Mouse (Mus musculus) forebrain, embryonic 10.5 days (tissue): ENCODE results near the gene Slco1c1. TPM values are rescaled to one million over a fixed set of nuclear protein-coding genes. Genes with fewer than 3 reads are reported as not detected.

Source experiments
- DNase-seq: peaks from one replicate; pipeline ENCODE4 v3.0.0-alpha.2; 2017; ENCODE audit warnings: low spot score; ENCODE audit errors: extremely low spot score
- H3K27ac ChIP-seq: fragments of 300-500 bp; sonication (generic); 2 replicates; pipeline ENCODE4 v1.5.1; 2016; ENCODE audit warnings: mild to moderate bottlenecking
- H3K27me3 ChIP-seq: fragments of 300-500 bp; sonication (generic); 2 replicates; pipeline ENCODE4 v1.6.1; 2016; ENCODE audit warnings: mild to moderate bottlenecking; ENCODE audit not compliant: poor library complexity, severe bottlenecking
- H3K36me3 ChIP-seq: fragments of 300-500 bp; sonication (generic); replicated peaks from 2 replicates; pipeline ENCODE4 v1.6.1; 2016; ENCODE audit warnings: mild to moderate bottlenecking, moderate library complexity
- H3K4me1 ChIP-seq: fragments of 300-500 bp; sonication (generic); 2 replicates; pipeline ENCODE4 v1.6.1; 2016
- H3K4me3 ChIP-seq: fragments of 300-500 bp; sonication (generic); 2 replicates; pipeline ENCODE4 v1.5.1; 2016; ENCODE audit warnings: mild to moderate bottlenecking, moderate library complexity
- H3K9me3 ChIP-seq: fragments of 300-500 bp; sonication (generic); 2 replicates; pipeline ENCODE4 v1.6.1; 2016; ENCODE audit warnings: mild to moderate bottlenecking, moderate library complexity
- WGBS: fragments of 180-500 bp; shearing (Covaris S2); methylation state at CpG from one replicate; pipeline ENCODE4 v1.1.7; 2016; 5-methylcytosine and 5-hydroxymethylcytosine counted together
- polyA plus RNA-seq: library from polyadenylated mRNA; unstranded; fragments of >200 nt; fragmentation: Nextera tagmentation; extraction: Ambion mirVana; gene quantifications from 2 replicates; pipeline ENCODE4 v1.2.1, GENCODE M21; 2016

Slco1c1 gene
- polyA plus RNA-seq, 1 experiment from 2014 or later = 0.20 TPM

GRCm38 (mm10) chr6:141600940-141601339 lies 76.8 kb downstream of the Slco1c1 start:
- H3K9me3 ChIP-seq = peaks cover 21% of the 10 kb centered on the region
- no peaks in the 10 kb centered on the region for H3K27me3 ChIP-seq
- no peak overlapping the region for H3K4me3 ChIP-seq
- DNase-seq = no peak
- 70% methylated on average over 9 of the region's 9 CpGs for WGBS
- no peak overlapping the region for H3K27ac ChIP-seq
- H3K4me1 ChIP-seq = no peaks in the 10 kb centered on the region
- H3K36me3 ChIP-seq = no peaks in the 10 kb centered on the region

GRCm38 (mm10) chr6:141610702-141611260 lies 86.6 kb downstream of the Slco1c1 start:
- H3K9me3 ChIP-seq = no peaks in the 10 kb centered on the region
- 77% methylated on average over 2 of the region's 2 CpGs for WGBS
- DNase-seq = no peak

GRCm38 (mm10) chr6:141614017-141614416 lies 89.8 kb downstream of the Slco1c1 start:
- Histone ChIP-seq H3K27ac (no peak overlapping the region), H3K4me1 (no peaks in the 10 kb centered on the region), H3K4me3 (no peak overlapping the region), H3K9me3 (no peaks in the 10 kb centered on the region), H3K36me3 (no peaks in the 10 kb centered on the region), H3K27me3 (no peaks in the 10 kb centered on the region)
- no peak for DNase-seq

More at GRCm38 (mm10) chr6:141610702-141611260, 86.6 kb downstream of the Slco1c1 start:
- H3K4me1 ChIP-seq = no peaks in the 10 kb centered on the region
- no peaks in the 10 kb centered on the region for H3K36me3 ChIP-seq
- no peak overlapping the region for H3K27ac ChIP-seq
- no peak overlapping the region for H3K4me3 ChIP-seq
- H3K27me3 ChIP-seq = no peaks in the 10 kb centered on the region

GRCm38 (mm10) chr6:141615348-141615747 lies 91.2 kb downstream of the Slco1c1 start:
- no peak overlapping the region for H3K4me3 ChIP-seq
- no peak overlapping the region for H3K27ac ChIP-seq
- H3K4me1 ChIP-seq = no peaks in the 10 kb centered on the region
- DNase-seq = no peak
- WGBS = 94% methylated on average over 3 of the region's 3 CpGs
- H3K36me3 ChIP-seq = no peaks in the 10 kb centered on the region
- no peaks in the 10 kb centered on the region for H3K27me3 ChIP-seq
- H3K9me3 ChIP-seq = no peaks in the 10 kb centered on the region

Other genes starting within 250 kb of the Slco1c1 start
- not detected in 2 replicates for gene Slco1b2, start 105.2 kb downstream of the Slco1c1 start, polyA plus RNA-seq
- not detected in 2 replicates for gene Gm5724, start 249.4 kb downstream of the Slco1c1 start, polyA plus RNA-seq